Mouse (Mus musculus) heart, embryonic 13.5 days (tissue): ENCODE measurements around the gene Ankfy1. TPM values are rescaled to one million over a fixed set of nuclear protein-coding genes. Genes with fewer than 3 reads are reported as not detected.

Source experiments
- ATAC-seq: fragments of 200-750 bp; cut with Nextera tagmentation; 2 replicates; pipeline ENCODE4 v1.8.0; 2017; ENCODE audit warnings: moderate TSS enrichment; ENCODE audit not compliant: insufficient number of reproducible peaks, low FRiP score, low TSS enrichment; ENCODE audit errors: extremely low read depth
- H3K27ac ChIP-seq: fragments of 300-500 bp; sonication (generic); replicated peaks from 2 replicates; pipeline ENCODE4 v1.5.1; 2015; ENCODE audit warnings: moderate library complexity, mild to moderate bottlenecking, inconsistent platforms
- H3K27me3 ChIP-seq: fragments of 300-500 bp; sonication (generic); replicated peaks from 2 replicates; pipeline ENCODE4 v1.6.1; 2015; ENCODE audit warnings: mild to moderate bottlenecking, inconsistent platforms
- H3K36me3 ChIP-seq: fragments of 300-500 bp; sonication (generic); 2 replicates; pipeline ENCODE4 v1.6.1; 2015; ENCODE audit warnings: mild to moderate bottlenecking, inconsistent platforms
- H3K4me1 ChIP-seq: fragments of 300-500 bp; sonication (generic); 2 replicates; pipeline ENCODE4 v1.6.1; 2015; ENCODE audit warnings: inconsistent platforms
- H3K4me2 ChIP-seq: fragments of 300-500 bp; sonication (generic); 2 replicates; pipeline ENCODE4 v1.6.1; 2015; ENCODE audit warnings: inconsistent platforms, mild to moderate bottlenecking, moderate library complexity
- H3K4me3 ChIP-seq: fragments of 300-500 bp; sonication (generic); 2 replicates; pipeline ENCODE4 v1.5.1; 2015; ENCODE audit warnings: moderate library complexity, mild to moderate bottlenecking, inconsistent platforms
- H3K9ac ChIP-seq: fragments of 300-500 bp; sonication (generic); 2 replicates; pipeline ENCODE4 v1.6.1; 2015; ENCODE audit warnings: inconsistent platforms, mild to moderate bottlenecking, moderate library complexity
- H3K9me3 ChIP-seq: fragments of 300-500 bp; sonication (generic); 2 replicates; pipeline ENCODE4 v1.6.1; 2016; ENCODE audit warnings: inconsistent platforms
- WGBS: fragments of 180-500 bp; shearing (Covaris S2); methylation state at CpG from one replicate; pipeline ENCODE4 v1.1.7; 2015; ENCODE audit warnings: mixed read lengths; 5-methylcytosine and 5-hydroxymethylcytosine counted together
- microRNA-seq: library from miRNA; unstranded; fragments of <30 nt; microRNA quantifications from one replicate; pipeline ENCODE4, GENCODE M21; 2016
- polyA plus RNA-seq: library from polyadenylated mRNA; unstranded; fragments of >200 nt; fragmentation: Nextera tagmentation; extraction: Ambion mirVana; gene quantifications from 2 replicates; pipeline ENCODE4 v1.2.1, GENCODE M21; 2015

Gene Ankfy1
- polyA plus RNA-seq, 1 experiment from 2014 or later = 15.8 TPM

DNA sequence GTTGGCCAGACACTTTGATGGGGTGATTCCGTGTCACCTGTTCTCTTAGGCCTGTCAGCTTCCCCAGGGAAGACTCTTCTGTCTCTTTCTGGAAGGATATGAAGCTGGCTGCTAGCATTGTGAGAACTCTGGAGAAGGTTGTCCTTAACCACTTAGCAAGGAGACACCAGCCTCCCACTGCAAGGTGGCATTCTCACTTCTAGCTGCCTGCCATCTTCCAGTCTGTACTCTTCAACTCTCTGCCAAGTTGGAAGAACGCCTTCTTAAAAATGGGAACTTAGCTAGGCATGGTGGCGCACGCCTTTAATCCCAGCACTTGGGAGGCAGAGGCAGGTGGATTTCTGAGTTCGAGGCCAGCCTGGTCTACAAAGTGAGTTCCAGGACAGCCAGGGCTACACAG, 123.9 kb downstream of the Ankfy1 start:
- no peak overlapping the region for H3K27ac ChIP-seq
- no peak overlapping the region for H3K9ac ChIP-seq
- ATAC-seq = no peak
- WGBS = 94% methylated on average over 5 of the region's 5 CpGs
- no peaks in the 10 kb centered on the region for H3K4me1 ChIP-seq
- no peak overlapping the region for H3K4me3 ChIP-seq
- peaks cover 6% of the 10 kb centered on the region for H3K36me3 ChIP-seq
- H3K27me3 ChIP-seq = no peaks in the 10 kb centered on the region
- H3K9me3 ChIP-seq = 0 out of 2 replicates have a peak, but pooled peaks cover 2% of the 10 kb centered on the region
- H3K4me2 ChIP-seq = no peak overlapping the region

DNA sequence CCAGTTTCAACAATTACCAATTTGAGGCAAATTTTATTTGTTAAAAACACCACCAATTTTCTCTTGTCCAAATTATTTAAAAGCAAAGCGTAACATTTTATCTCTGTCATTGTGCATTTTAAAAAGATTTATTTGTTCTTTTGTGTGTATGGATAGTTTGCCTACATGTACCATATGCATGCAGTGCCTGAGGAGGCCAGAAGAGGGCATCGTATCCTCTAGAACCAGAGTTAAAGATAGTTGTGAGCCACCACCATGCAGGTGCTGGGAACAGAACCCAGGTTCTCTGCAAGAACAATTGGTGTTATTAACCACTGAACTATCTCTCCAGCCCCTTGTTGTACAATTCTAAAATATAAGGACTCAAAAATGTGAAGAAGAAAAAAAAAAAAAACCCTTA, 124.4 kb downstream of the Ankfy1 start:
- no peaks in the 10 kb centered on the region for H3K27me3 ChIP-seq
- no peak overlapping the region for H3K9ac ChIP-seq
- H3K9me3 ChIP-seq = 0 out of 2 replicates have a peak, but pooled peaks cover 2% of the 10 kb centered on the region
- H3K4me1 ChIP-seq = no peaks in the 10 kb centered on the region
- H3K4me2 ChIP-seq = no peak overlapping the region
- 79% methylated on average over 2 of the region's 2 CpGs for WGBS
- peaks cover 11% of the 10 kb centered on the region for H3K36me3 ChIP-seq
- H3K4me3 ChIP-seq = no peak overlapping the region
- H3K27ac ChIP-seq = no peak overlapping the region
- ATAC-seq = no peak

DNA sequence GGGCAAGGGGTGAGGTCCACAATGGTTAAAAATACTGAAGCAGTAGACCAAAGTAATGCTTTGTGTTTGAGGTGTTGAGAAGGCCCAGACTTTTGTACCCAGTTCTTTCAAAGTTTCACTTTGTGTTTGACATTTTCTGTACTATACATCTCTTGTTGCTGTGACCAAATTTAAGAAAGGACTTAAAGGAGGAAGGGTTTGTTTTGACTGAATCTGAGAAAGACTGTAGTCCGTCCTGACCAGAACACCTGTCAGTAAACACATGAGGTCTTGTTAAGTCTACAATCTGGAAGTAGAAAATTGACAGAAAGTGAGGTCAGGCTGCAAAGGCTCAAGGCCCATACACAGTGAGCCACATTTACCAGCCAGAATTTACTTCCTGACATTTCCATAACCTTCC, 127.1 kb downstream of the Ankfy1 start:
- Histone ChIP-seq H3K4me3 (no peak overlapping the region), H3K27ac (no peak overlapping the region), H3K27me3 (no peaks in the 10 kb centered on the region), H3K36me3 (peaks cover 34% of the 10 kb centered on the region), H3K4me2 (no peak overlapping the region), H3K9ac (no peak overlapping the region), H3K4me1 (no peaks in the 10 kb centered on the region), H3K9me3 (0 out of 2 replicates have a peak, but pooled peaks cover 2% of the 10 kb centered on the region)
- WGBS = 78% methylated on average over 1 of the region's 1 CpGs
- ATAC-seq = no peak

DNA sequence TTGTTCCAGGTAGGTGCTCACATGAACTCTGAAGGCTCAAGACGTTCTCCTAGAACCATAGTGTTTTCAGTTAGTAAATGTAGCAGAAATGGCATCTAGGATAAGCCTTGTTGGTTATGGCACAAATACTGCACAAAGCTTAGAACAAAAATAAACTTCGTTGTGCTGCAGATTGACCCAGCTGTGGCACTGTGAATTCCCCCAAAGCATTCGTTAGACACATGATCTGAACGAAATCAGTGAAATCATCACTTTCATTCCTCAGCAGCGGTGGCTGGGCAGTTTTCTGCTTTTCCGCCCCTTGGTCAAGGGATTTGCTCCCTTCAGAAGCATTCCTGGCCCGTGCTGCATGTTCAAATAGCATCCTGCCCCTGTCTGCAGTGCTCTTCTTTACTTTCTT, 128.3 kb downstream of the Ankfy1 start:
- ATAC-seq = no peak
- H3K9me3 ChIP-seq = 0 out of 2 replicates have a peak, but pooled peaks cover 2% of the 10 kb centered on the region
- WGBS = 88% methylated on average over 7 of the region's 7 CpGs
- H3K4me2 ChIP-seq = no peak overlapping the region
- H3K36me3 ChIP-seq = peaks cover 46% of the 10 kb centered on the region
- H3K4me1 ChIP-seq = no peaks in the 10 kb centered on the region
- H3K9ac ChIP-seq = no peak overlapping the region
- no peaks in the 10 kb centered on the region for H3K27me3 ChIP-seq
- H3K4me3 ChIP-seq = no peak overlapping the region
- no peak overlapping the region for H3K27ac ChIP-seq

DNA sequence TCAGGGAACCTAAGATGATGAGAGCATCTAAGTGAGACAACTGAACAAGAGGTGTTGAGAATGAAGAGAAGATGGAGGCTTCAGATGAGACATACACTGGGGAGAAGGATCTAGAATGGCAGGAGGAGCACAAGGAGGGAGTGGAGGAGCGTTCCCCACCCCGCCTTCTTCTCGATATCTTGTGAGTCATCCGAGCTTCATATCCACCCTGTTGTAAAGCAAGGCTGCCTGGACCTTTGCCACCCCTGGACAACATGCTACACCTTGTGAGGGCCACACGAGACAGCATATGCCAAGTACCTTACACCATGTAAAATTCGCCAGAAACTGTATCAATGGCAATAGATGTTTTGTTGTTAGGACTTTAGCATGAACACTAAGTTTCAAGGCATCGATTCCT, 131.2 kb downstream of the Ankfy1 start:
- Histone ChIP-seq H3K4me3 (no peak overlapping the region), H3K27me3 (no peaks in the 10 kb centered on the region), H3K9ac (no peak overlapping the region), H3K9me3 (no peaks in the 10 kb centered on the region), H3K36me3 (peaks cover 72% of the 10 kb centered on the region), H3K4me1 (no peaks in the 10 kb centered on the region), H3K27ac (no peak overlapping the region), H3K4me2 (no peak overlapping the region)
- no peak for ATAC-seq
- 83% methylated on average over 7 of the region's 7 CpGs for WGBS

Small RNA genes within 50 kb of the gene (microRNA-seq; reads per million reads assigned to microRNA genes)
- not detected for gene Gm25678

Other genes with a start within 250 kb of the Ankfy1 start
- 82.3 and 88.2 TPM in 2 replicates for gene Mybbp1a, start 248.7 kb upstream of the Ankfy1 start, polyA plus RNA-seq
- 1.9 and 2.4 TPM in 2 replicates for gene Spns2, start 200.1 kb upstream of the Ankfy1 start, polyA plus RNA-seq
- gene Spns3, start 139.5 kb upstream of the Ankfy1 start, polyA plus RNA-seq = 0.10 and 0.13 TPM in 2 replicates
- 57.3 and 57.7 TPM in 2 replicates for gene Ube2g1, start 82.7 kb upstream of the Ankfy1 start, polyA plus RNA-seq
- 4.9 and 6.7 TPM in 2 replicates for gene Cyb5d2, start 106.1 kb downstream of the Ankfy1 start, polyA plus RNA-seq
- gene Zzef1, start 106.2 kb downstream of the Ankfy1 start, polyA plus RNA-seq = 5.9 and 6.5 TPM in 2 replicates